Mouse (Mus musculus): Measurements from ENCODE around the gene Kirrel3.

Kirrel3 gene

DNA sequence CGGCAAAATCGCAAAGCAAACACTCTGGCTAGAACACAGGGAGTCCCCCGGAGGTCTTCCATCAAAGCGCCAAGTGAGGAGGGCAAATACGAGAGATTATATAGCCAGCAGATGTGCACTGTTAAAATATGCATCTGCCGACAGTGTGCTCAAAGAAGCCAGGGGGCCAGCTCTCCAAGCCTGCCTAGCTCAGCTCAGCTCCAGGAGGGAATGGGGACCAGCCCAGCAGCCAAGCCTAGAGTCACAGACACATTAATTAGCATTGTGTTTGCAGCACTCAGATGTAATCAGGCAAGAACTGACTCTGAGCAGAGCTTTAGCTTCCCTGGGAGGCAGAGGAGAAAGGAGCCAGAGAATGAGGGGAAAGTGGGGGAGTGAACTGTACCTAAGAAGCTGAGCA is 461.6 kb downstream of the Kirrel3 start:
- no peak for DNase-seq (ENCODE audit: low spot score in 2 of 2)

DNA sequence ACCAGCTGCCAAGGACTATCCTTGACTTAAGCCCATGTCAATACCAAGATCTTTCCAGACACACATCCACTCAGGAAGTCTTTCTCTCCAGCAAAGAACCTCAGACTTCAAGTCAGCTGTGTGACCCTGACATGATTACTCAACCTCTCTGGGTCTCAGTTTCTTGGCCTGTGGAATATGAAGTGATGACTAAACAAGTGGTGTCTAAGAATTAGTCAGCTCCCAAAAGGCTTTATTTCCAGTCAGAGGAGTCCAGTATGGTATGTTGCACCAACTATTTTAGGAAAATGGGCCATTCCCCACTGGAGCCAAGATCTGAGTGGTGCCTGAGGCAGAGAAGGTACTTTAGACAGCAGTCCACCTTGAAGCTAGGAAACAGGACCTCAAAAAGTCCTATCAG is 462.0 kb downstream of the Kirrel3 start:
- DNase-seq (ENCODE audit: low spot score in 2 of 2) = no peak

DNA sequence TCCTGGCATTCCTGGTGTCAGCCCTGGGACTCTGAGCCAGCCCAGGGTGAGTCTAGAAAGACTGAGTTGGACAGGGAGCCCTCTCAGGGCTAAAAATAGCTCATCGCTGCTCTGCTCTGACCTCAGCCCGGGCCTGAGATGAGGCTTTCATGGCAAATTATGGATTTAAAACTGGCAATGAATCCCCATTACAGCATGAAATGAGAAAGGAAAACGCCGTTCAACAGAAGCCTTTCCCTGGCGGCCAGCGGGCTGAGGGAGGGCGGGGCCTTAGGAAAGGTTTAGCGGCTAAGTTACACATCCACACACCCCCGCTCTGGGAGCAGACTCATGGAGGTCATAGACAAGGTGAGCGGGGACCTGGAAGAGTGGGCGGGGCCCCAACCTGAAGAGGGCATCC is 467.7 kb downstream of the Kirrel3 start:
- DNase-seq (ENCODE audit: low spot score in 2 of 2) = no peak

DNA sequence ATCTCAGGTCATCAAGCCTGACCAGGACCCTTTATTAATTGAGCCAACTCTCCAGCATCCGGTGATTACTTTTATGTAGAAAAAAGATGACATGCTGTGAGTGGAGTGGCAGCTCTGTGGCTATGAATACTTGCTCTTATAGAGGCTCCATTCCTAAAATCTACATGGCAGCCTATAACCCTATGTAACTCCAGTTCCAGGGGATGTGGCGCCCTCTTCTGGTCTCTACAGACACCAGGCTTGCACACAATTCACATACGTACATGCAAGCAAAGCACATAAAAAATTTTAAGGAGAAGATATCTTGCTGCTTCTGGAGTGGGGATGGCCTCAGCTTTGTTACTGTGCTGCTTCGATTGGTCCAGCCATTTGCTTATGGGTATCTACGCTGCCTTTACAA is 468.5 kb downstream of the Kirrel3 start:
- no peak for DNase-seq (ENCODE audit: low spot score in 2 of 2)

DNA sequence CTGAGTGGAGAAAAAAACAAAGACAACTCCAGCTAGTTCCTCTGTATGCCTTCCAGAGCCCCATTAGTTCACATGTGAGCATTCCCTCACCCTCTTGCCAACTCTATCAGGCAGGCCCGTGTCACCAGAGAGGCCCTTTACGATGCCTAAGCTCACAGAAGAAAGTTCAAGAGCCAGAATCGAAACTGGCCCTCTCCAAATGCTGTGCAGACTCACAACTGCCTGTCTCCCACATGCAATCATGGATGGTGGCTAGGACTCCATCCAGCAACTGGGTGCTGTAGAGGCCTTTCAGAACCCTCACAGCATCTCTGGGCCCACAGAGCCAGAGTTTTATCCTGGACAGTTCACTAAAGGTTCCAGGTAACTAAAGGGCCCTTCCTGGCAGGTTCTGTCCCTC is 470.8 kb downstream of the Kirrel3 start:
- no peak for DNase-seq (ENCODE audit: low spot score in 2 of 2)

DNA sequence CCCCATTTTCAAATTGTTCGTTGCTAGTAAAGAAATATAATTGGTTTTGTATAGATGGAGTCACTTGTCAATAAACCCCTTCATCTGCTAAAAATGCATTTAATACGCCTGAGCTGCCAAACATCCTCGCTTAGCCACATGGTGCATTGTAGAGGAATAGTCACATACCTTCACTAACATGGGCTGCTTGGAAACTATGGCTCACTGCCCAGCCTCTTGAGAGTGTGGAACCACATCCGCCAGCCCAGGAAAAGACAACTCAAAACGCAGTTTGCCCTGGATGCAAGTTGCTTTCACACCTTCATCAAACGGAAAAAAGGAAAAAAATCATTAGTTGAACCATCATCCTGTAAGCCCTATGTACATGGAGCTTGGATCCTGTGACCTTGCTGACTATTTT is 472.0 kb downstream of the Kirrel3 start:
- no peak for DNase-seq (ENCODE audit: low spot score in 2 of 2)

DNA sequence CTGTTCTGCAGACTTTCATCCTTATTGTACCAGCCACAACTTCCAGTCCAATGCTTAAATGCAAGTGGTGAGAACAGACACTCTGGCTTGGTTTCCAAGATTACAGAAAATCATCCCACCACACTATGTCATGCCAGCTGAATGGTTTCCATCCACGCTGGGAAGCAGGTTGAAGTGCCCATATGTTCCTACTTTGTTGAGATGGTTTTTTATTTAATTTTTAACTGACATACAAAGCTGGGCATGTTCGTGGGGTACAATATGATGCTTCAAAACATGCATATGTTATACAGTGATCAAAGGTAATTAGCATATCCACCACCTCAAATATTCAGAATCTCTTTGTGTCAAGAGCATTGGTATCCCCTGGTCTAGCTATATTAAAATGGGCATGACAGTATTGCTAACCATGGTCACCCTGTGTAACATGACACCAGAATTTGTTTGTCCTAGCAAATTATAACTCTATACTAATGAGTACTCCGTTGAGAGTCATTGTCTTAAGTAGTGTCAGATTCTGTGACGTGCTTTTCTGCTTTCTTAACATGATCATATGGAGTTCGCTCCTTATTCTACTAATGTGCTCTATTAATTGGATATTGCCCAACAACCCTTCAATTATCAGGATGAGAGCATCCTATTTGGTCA is 472.6 kb downstream of the Kirrel3 start:
- DNase-seq (ENCODE audit: low spot score in 2 of 2) = no peak

DNA sequence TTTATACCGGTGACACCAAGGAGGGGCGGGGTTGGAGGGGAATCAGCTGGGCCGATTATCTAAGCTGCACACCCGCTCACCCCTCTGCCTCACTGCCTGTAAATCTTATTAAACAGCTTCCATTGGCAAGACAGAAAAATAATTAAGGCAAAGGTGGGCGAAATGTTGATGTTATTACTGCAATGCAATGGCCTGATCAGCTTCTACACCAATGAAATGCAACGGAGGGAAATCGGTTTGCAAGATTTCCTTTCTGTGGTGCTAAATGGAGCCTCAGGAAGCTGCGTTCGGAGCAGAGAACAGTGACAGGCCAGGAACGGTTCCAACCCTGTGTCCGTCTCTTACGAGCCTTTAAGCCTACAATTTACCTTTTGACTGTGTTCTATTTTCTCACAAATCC is 475.0 kb downstream of the Kirrel3 start:
- DNase-seq (ENCODE audit: low spot score in 2 of 2) = no peak

DNA sequence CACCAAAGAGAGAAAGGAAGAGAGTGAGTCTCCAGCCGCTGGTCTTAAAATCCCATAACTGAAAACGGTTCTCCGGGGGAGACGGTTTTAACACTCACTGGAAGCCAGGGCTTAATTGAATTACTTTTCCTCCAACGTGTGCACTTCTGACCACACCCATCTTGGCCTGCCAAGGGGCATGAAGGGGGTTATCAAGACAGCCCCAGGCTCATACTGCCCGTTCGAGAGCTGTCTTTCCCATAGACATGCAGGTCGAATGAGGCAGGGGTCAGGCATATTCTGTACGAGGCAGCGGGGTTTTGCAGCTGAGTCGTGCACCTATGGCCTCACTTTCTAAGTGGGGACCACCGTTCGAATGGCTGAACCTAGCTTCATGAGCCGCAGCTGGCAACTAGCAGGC is 475.5 kb downstream of the Kirrel3 start:
- DNase-seq (ENCODE audit: low spot score in 2 of 2) = no peak

DNA sequence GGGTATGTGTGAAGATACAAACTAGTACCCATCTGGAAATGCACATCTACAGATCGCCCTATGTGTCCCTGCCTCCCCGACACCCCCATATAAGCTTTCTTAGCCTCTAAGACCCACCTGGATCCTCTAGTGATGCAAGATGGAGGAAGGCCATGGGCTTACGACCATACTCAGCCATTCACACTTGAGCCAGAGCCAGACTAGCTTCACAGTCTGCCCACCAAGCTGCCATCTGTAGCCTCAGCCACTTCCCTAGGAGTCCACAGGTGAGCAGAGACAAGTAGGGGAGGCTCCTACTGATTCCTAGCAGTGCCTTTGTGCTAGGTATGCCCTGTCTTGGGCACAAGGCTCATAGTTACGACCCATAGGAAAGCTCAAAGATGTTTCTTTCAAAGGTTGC is 476.6 kb downstream of the Kirrel3 start:
- DNase-seq (ENCODE audit: low spot score in 2 of 2) = no peak

DNA sequence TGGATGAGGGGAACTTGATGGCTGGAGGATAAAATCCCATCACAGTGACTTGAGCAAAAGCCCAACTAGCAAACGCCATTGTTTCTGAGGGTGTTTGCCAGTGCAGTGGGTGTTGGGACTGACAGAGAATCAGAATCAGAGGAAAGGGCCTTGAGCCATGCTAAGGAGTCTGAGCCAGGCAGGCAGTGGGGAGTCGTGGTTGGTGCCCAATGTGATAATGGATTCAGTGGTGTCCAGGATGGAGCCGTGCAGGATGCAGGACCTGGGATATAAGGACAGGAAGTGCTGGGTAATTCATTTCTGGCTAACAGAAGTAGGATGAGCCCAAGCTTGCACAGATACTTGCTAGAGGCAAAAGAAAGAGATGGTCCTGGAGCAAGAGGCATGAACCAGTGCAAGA is 477.9 kb downstream of the Kirrel3 start:
- no peak for DNase-seq (ENCODE audit: low spot score in 2 of 2)

DNA sequence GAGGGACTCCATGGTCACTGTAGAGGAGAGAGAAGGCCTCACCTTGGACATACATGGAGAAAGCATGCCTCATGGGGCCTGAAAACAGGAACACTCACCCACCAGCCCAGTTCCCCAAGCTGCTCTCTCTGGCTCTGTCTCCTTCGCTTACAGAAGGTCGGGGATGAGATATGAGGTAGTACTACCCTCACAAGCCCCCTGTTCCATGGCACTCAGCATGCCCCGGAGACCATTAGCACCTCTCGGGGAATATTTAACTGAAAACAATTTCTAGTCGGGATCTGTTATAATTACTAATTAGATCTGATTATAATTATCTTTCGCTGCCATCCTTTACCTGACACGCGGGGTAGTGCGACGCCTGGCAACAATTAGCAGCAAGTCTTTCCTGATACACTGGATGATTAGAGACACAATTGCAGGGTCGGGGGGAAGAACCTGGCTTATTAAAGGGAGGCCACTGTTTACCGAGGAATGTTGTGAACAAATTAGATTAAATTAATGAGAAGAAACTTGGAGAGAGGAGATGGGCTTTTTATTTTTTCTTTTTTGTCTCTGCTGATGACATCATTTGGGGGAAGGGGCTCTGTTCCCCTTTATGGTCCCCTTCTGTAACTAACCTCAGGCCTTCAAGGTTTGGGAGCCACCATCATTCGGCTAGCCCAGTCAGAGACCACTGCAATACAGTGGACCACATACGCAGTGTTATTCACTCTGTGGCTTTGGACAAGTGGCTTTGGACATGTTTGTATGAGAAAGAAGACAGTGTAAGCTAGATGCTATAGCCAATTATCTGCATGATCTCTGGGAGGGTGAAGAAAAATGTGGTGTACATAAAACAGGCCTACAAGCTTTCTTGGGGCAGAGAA is 478.7 kb downstream of the Kirrel3 start:
- no peak for DNase-seq (ENCODE audit: low spot score in 2 of 2)

DNA sequence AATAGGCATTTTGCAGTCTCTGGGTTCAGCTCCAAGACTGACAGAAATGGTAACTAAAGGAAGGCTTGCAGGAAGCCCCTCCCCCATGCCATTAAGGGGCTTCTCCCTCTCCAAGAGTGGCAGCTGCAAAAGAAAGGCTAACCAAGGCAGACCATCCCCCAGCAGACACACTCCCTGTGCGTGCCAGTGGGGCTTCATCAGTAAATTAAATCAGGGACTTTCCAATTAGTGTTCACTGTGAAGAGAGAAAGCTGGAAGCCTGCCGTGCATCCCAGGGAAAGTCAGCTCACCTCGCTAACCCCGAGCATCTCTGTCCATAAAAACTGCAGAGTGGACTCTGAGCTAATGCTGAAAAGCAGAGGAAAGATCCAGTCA is 479.3 kb downstream of the Kirrel3 start:
- no peak for DNase-seq (ENCODE audit: low spot score in 2 of 2)

DNA sequence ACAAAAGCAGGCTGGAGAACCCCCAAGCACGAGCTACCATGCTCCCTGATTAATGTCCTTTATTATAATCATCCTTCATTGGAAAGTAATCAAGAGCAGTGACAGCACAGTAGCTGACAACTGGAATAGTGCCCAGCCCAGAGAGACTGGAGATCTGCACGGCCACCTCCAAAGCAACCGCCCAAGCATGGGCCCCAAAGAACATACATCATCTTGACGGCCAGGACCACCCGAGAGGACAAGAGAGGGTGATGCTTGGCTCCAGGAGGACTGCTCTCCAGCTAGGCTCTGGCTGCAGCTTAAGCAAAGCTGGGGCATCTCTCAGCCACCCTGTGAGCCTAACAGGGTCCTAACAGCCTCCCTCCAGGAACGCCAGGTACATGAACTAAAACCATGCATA is 482.1 kb downstream of the Kirrel3 start:
- no peak for DNase-seq (ENCODE audit: low spot score in 2 of 2)

DNA sequence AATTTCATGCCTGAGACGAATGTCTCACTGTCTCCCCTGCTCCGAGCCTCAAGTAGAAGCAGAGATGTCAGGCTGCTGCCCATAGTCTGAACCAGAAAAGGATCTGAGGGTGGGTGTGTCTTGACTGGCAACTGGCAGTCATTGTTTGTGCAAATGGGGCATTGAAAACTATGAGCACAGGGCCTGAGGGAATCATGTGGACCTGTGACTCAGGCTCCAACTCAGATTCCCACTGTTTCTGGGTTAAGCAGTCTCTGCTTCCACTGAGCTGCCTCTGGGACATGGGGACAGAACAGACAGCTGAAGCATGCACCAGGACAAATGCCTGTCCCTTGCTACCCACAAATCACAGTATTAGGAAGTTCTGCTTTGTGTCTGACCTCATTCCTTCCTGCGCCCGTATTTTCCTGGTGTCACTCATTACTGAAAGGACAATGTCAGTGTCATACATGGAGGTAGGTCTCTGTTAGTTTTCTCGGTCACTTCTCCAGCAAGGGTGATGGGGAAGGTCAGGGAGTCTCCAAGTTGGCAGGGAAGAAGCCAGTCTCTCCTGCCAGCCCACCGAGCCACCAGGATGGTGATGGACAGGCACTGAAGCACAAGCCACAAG is 484.3 kb downstream of the Kirrel3 start:
- no peak for DNase-seq (ENCODE audit: low spot score in 2 of 2)

DNA sequence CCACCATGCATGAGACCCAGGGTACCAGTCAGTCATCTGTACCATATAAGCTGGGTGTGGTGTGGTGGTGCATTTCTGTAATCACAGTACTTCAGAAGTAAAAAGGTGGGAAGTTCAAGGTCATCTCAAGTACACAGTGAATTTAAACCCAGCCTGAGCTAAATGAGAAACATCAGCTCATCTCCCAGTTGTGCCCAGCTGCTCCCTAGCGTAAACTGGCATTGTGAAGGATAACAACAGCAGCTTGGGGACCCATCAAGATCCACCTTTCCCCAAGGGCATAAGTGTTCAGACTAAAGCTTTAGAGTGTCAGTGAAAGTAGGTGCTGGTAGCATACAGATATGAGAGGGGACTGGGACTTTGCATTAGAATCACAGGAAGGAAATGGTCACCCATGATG is 488.6 kb downstream of the Kirrel3 start:
- no peak for DNase-seq (ENCODE audit: low spot score in 2 of 2)

DNA sequence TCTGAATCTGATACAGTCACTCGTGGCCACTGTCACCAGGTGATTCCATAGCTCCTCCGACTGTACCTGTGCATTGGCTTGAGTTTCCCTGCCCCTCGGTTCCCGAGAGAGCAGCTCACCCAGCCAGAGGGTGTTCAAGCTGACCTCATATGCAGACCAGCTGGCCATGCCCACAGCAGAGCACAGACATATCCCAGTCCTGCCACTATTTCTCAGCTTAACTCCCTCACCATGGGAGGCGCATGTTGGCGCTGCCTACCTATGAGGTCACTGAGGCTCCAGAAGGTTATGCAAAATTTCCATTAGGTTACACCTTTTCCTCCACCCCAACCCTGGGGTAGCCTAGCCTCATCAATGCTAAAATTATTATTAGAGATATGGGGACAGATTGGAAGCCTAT is 489.6 kb downstream of the Kirrel3 start:
- no peak for DNase-seq (ENCODE audit: low spot score in 2 of 2)

DNA sequence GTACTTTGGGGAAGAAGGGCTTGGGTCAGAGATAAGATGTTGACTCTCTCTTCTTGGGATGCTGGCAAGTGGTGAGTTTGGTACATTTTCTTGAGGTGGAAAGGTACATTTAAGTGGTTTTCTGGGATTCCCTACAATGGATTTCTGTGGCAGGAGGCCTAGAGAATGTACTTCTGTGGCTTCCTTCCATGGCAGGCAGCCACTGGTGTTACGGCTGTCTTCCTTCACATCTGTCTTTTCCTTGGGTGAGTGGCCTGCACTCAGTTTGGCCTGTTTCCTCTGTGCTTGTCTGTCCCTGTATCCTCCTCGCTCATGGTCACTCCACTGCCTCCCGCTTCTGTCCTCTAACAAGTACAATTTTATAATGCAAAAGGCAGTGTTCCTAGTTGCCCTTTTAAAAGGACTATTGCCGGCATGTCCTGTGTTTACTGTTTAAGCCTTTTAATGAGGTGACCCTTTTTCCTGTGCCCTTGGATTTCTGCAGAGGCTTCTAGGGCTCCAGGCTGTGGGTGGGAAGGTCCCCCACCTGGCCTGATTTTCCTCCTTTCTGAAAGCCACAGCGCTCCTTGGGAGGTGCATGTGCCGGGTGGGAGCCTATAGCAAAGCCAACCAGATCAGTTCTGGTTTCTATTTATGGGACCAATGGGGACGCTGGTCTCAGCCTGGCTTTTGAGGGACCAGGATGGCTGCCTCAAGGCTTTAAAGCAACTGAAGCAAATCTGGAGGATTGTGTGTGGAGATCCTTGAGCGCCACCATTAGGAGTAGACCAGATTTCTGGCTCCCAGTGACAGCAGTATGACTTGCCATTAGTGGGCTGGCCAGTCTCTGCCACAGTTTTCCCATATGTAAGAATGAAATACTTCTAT is 491.1 kb downstream of the Kirrel3 start:
- no peak for DNase-seq (ENCODE audit: low spot score in 2 of 2)

DNA sequence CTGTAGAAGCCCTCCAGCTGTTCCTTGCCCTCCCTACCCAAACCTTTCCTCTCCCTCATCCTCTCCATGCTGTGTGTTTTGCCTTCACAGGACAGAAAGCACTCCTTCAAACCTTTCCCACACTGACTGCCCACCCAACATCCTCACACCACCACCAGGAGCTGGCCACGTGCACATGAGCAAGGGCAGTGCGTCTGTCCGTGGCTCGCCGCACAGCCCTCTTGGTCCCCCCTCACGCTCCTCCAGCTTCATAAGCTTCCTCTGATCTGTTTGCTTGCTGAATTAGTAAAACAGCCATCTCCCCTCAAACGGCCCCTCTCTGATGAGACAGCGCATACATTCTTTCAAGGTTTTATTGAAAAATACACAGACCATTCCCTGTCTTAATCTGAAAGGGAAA is 492.0 kb downstream of the Kirrel3 start:
- no peak for DNase-seq (ENCODE audit: low spot score in 2 of 2)

DNA sequence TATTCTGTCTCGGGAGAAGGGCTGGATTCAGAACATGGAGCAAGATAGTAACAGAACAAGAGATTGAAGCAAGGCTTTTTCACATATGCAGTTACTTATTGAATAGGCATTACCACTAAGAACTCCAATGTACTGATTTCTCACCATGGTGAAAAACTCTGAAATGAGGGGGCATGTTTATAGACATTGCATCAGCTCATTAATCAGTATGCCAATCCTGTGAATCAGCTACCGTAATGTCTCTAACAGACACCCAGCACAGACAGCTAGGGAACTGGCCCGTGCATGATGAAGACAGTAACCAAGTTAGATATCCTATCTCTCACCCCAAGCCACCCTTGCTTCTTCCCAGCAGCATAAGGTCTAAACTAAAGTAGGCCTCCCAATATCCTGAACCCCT is 492.5 kb downstream of the Kirrel3 start:
- DNase-seq (ENCODE audit: low spot score in 2 of 2) = no peak

DNA sequence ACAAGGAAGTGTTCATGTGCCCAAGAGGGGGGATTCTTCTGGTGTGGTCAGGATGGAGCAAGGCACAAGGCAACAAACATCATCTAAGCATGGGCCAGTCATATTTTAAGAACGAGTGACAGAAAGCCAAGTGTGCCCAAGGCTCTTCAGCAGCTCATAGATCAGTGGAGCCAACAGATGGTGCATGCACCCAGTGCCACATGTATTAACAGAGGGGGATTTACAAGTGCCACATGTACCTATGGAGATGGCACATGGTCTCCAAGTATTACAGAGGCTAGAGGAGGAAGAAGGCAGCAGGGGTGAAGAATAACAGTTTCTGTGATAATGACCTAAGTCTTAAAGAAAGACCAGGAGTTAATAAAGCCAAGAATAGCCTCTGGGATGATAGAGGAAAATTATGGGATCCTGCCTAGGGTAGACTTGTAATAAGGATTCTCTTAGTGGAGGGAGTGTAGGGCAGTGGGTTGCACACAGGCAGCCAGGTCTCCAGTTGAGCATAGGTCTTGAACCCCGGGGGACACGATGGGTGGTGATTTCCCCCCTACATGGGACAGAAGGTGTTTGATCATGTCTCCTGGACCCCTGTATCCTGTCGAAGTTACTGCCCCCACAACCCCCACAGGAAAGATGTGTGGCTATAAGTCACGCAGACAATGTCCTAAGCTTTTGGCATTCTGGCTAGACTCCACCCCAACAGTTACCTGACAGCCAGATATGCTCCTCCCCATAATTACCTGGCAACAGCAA is 495.0 kb downstream of the Kirrel3 start:
- no peak for DNase-seq (ENCODE audit: low spot score in 2 of 2)

Data from spleen, postnatal 4 days (tissue).